Mouse (Mus musculus) forelimb bud, embryonic 11.5 days (tissue): ENCODE results near the gene Ccl11.
A peak's percentile ranks its signal among the peaks of the same experiment; 100 is the strongest.

Experiments
- DNase-seq: peaks from one replicate; pipeline ENCODE4 v3.0.0-alpha.2; 2012; ENCODE audit warnings: low read depth, low spot score

Ccl11 gene

DNA sequence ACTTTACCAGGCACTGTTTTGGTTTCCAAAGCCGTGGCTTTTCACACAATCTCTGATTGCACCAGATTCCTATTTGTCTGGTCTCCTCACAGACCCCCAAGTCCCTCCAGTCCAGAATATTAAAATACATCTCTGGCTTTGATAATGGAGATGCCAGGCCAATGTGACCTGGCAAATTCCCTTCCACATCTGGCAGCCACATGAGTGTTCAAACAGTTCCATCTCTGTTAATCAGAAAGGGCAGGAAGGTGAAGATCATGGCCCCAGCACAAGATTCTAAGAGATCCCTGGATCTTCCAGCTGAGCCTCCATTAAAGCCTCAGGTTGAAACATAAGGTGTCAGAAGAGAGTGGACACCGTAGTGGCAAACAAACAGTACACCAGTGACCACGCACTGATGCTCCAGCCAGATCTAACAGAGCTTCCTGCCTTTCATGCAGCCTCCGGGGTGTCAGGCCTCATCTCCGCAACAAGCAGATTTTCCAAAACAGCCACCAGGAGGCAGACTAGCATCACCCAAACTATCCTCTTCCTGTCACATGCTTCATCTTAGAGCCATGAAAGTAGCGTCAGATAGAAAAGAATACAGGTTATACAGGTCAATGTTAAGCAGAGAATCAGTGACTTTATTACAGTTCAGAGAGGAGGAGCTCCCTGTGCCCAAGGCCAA lies 9.7 kb upstream of the Ccl11 start:
- peak; percentile 62 for DNase-seq

DNA sequence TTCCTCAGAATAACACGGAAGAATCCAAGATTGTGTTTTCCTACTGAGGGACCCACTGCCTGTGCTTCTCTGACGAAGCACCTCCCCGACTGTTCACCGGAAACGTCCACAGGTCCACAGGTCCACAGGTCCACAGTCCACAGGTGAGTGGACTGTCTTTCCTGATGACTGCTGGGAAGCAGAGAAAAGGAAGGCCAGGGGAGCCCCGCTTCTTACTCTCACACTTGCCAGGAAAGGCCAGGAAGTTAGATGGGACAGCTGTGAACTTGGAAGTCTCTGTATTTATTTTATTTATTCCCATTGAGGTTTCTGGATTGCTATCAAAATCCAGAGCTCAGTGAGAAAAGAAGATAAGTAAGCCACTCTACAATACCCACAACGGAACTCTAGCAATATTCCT lies 3.8 kb upstream of the Ccl11 start:
- DNase-seq: no peak

DNA sequence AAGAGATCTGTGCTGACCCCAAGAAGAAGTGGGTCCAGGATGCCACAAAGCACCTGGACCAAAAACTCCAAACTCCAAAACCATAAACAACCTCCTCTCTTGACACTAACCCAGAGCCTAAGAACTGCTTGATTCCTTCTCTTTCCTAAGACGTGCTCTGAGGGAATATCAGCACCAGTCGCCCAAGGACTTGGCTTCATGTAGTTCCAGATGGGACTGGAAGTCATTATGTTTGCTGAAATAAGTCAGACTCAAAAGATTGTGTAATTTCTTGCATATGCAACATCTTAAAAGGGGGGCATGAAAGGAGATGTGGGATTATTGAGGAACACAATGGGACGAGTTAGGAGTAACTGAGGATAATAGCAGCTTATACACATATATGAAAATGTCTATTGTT lies 4.6 kb downstream of the Ccl11 start:
- no peak for DNase-seq

- DNase-seq: no peak
Measured at GRCm38 (mm10) chr11:82063454-82063853, 5.8 kb downstream of the Ccl11 start.

GRCm38 (mm10) chr11:82066953-82067571 lies 9.4 kb downstream of the Ccl11 start:
- DNase-seq: no peak

GRCm38 (mm10) chr11:82071076-82071475 lies 13.5 kb downstream of the Ccl11 start:
- DNase-seq: no peak

DNA sequence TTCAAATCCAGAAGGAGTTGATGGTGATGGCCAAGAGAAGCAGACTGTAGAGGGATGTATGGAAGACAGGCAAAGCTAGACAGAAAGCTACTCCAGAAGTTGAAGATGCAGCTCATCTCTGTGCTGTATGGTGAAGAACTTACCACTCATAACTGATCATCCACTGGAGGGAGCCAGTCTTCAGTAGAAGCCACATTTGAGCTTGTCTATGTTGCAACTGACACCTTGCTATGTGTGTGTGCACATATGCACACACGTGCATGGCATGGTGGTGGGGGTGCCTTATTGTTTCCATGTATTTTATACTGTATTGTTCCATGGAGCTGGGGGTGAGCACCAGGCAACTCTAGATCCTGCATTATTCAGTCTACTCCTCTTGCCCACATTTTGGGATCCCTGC lies 14.8 kb downstream of the Ccl11 start:
- DNase-seq: no peak

DNA sequence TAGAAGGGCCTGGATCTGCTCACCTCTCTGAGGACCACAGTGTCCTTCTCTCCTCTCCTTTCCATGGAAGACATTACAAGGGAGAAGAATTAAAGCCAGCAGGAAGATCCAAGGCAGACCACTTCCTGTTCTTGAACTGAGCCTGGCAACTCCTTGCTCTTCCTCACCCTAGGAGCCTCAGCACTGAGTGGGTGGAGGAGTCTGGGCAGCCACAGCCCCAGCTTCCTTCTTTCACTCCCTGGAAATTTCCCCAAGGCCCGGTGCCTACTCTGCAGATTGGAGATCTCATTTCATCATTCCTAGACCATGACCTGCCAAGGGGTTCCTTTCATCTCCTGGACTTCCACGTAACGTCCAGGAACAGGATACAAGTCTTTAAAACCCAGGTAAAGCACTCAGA lies 15.4 kb downstream of the Ccl11 start:
- DNase-seq: no peak

- no peak for DNase-seq
Measured at GRCm38 (mm10) chr11:82073686-82074085, 16.1 kb downstream of the Ccl11 start.

- no peak for DNase-seq
Measured at GRCm38 (mm10) chr11:82077031-82077430, 19.4 kb downstream of the Ccl11 start.

GRCm38 (mm10) chr11:82078136-82078730 lies 20.6 kb downstream of the Ccl11 start:
- DNase-seq: no peak

- DNase-seq: no peak
Measured at GRCm38 (mm10) chr11:82080865-82081264, 23.2 kb downstream of the Ccl11 start.

- no peak for DNase-seq
Measured at GRCm38 (mm10) chr11:82084360-82084759, 26.7 kb downstream of the Ccl11 start.

GRCm38 (mm10) chr11:82099511-82100323 lies 42.1 kb downstream of the Ccl11 start:
- DNase-seq: no peak

- no peak for DNase-seq
Measured at GRCm38 (mm10) chr11:82101087-82101486, 43.5 kb downstream of the Ccl11 start.

DNA sequence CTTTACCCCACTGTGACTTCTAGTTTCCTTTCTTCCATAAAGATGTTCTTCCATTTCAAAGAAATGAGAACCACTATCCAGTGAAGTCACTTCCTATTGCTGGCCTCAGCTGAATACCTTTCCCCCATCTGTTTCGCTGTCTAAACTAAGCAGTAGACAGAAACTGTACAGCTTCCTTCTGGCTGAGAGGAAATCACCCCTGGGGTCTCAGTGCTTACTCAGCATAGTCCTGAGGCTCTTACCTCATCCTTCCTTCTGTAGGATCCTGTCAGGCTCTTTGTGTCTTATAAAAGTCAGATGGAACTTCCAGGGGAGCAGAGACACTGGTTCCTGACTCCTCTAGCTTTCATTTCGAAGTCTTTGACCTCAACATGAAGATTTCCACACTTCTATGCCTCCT lies 43.9 kb downstream of the Ccl11 start, which contains the start of gene Ccl12:
Ccl12 (plus strand) TSS at position 317 of the 400 bp plus-strand sequence.
- DNase-seq: no peak

DNA sequence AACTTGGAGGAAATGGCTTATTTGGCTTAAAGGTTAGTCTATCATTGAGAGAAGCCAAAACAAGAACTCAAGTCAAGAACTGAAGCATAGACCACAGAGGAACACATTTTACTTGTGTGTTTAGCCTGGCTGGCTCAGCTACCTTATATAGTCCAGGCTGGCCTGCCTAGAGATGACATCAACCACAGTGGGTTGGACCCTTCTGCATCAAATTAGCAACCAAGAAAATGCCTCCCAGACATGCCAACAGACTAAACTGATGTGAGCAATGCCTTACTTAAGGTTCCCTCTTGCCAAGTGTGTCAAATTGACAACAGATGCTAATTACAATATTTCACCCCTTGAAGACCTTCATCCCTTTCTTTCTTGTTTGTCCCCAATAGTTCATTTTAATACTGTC lies 52.0 kb downstream of the Ccl11 start:
- DNase-seq: no peak

DNA sequence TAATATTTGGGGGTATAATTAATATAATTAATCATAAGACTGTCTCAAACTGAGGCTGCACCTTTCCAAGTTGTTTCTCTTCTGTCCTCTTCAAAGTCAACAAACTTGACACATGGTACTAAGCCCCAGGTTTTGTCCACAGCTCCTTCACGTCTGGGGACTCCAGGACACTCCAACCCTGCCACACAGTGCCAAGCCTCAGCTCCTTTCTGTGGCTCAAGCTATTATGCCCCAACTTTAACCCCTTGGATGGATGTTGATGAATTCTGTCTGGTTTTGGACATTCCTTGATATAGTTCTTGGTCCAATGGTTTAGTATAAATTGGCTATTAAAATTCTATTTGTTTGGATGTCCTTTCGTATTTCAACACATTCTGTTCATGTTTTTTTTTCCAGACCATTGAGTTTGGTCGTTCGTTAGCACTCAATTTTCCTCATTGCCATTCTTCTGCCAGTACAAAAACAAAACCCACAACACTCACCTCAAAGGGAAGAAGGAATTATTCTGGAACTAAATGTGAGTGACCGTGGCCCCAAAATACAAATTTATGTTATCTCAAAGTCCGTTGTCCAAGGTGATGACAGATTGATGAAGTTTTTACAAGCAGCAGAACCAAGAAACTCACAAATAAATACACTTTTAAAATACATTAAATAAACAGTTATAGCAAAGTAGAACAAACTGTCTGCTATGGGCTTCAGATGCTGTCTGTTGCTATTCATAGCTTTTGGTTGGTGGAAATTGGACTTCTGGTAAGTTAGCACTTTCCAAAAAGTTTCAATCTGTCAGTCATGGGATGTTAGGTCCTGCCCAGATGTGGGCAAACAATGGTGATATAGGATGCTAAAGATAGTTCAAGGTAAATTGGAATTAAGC lies 53.0 kb downstream of the Ccl11 start:
- no peak for DNase-seq
